Mouse (Mus musculus) bone marrow macrophage, adult 2 months (primary cell): ENCODE measurements around the gene Fgfr2. TPM values are rescaled to one million over a fixed set of nuclear protein-coding genes. Genes with fewer than 3 reads are reported as not detected.

ENCODE experiments used
- H3K27ac ChIP-seq: 2 replicates; pipeline ENCODE4 v1.5.1; 2012; ENCODE audit warnings: low read depth, low read length; ENCODE audit not compliant: insufficient read depth
- H3K4me1 ChIP-seq: 2 replicates; pipeline ENCODE4 v1.6.1; 2012; ENCODE audit warnings: low read length; ENCODE audit not compliant: control insufficient read depth, insufficient read depth
- H3K4me3 ChIP-seq: 2 replicates; pipeline ENCODE4 v1.5.1; 2012; ENCODE audit warnings: mild to moderate bottlenecking, low read length, moderate library complexity; ENCODE audit not compliant: insufficient read depth
- CTCF ChIP-seq: IDR thresholded peaks from 2 replicates; pipeline ENCODE4 v1.5.1; 2012; ENCODE audit warnings: low read depth, mild to moderate bottlenecking, low read length, moderate library complexity
- POLR2A ChIP-seq: IDR thresholded peaks from 2 replicates; pipeline ENCODE4 v1.6.1; 2012; ENCODE audit warnings: mild to moderate bottlenecking, low read depth, low read length, borderline replicate concordance
- polyA plus RNA-seq: library from polyadenylated mRNA; stranded (reverse); fragments of >200 nt; gene quantifications from 2 replicates; pipeline ENCODE4 v1.2.4, GENCODE M21; 2012; ENCODE audit not compliant: missing spikeins, insufficient read depth, insufficient read length

The Fgfr2 gene
- polyA plus RNA-seq, 1 experiment, result 0.27 TPM

DNA sequence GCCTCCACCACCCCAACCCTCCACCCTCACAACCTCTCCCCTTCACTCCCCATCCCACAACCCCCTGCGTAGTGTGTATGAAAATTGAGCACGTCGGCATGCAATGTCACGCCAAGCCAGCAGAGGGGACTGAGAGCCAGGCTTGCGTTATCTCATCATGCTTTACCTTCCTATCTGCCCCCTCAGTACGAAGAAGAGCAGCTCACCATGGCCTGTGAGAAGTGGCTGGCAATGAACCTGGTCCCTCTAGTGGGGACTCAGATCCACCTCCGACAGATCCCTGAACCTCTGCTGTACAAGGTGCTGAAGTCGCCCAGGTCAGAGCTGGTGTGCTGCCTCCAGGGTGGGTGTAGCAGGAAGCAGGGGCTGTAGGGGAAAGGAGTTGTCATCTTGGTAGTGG is 2326.4 kb downstream of the Fgfr2 start:
- Histone ChIP-seq H3K4me1 (peaks cover 6% of the 10 kb centered on the region), H3K4me3 (no peak overlapping the region), H3K27ac (no peak overlapping the region)
- TF ChIP-seq POLR2A, result no peak
- TF ChIP-seq CTCF, result no peak

DNA sequence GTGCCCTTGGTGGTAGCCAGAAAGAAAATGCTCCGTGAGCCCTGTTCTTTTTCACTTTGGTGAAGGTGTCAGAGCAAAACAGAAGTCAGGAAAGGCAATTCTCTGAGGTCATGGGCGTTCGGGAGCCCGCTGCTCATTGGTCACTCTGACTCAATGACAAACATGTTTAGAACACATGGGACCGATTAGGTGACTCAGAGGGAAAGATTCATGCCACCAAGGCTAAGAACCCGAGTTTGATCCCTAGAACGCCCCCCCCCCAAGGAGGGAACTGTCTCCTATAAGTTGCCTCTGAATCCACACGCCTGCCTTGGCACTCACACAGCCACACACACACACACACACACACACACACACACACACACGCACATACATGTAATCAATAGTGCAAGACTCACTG is 2329.5 kb downstream of the Fgfr2 start:
- Histone ChIP-seq H3K4me3 (no peak overlapping the region), H3K27ac (no peak overlapping the region), H3K4me1 (peaks cover 3% of the 10 kb centered on the region; the same call in 1 of the 2 replicates)
- no peak for TF ChIP-seq POLR2A
- no peak for TF ChIP-seq CTCF

DNA sequence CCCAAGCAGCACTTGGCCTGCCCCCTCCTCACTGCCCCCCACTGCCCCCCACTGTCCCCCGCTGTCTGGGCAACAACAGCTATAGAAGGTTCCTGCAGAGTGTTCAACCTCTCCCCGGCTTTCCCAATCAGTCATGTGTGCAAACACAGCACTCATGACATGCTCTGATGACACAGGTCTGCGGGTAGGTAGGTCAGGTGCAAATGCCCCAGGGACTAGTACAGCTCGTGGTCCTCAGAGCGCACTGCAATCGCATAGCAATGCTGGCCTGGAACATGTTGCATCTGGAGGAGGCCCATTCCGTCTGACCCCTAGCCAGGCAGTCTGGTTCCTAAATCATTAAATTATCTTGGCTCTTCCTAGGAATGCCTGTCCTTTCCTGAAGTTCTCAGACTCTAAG is 2333.7 kb downstream of the Fgfr2 start:
- Histone ChIP-seq H3K27ac (no peak overlapping the region), H3K4me3 (no peak overlapping the region), H3K4me1 (peaks cover 3% of the 10 kb centered on the region; the same call in 1 of the 2 replicates)
- TF ChIP-seq POLR2A (no peak), CTCF (no peak)

DNA sequence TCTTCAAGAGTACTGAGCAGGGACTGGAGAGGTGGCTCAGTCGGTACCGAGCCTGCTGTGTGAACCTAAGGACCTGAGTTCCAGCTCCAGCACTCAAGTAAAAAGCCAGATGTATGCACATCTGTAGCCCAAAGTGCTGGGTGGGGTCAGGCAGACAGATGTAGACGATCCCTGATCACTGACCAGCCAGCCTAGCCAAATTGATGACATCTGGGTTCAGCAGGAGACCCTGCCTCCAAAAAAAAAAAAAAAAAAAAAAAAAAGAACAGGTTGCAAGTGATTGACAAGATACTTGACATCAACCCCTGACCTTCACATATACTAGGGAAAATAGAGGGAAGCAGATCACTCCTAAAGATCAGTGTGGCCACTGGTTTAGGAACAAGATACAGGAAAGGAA is 2334.2 kb downstream of the Fgfr2 start:
- H3K4me1 ChIP-seq, result peaks cover 3% of the 10 kb centered on the region; the same call in 1 of the 2 replicates
- TF ChIP-seq CTCF, result no peak
- TF ChIP-seq POLR2A, result no peak
- no peak overlapping the region for H3K4me3 ChIP-seq
- no peak overlapping the region for H3K27ac ChIP-seq

DNA sequence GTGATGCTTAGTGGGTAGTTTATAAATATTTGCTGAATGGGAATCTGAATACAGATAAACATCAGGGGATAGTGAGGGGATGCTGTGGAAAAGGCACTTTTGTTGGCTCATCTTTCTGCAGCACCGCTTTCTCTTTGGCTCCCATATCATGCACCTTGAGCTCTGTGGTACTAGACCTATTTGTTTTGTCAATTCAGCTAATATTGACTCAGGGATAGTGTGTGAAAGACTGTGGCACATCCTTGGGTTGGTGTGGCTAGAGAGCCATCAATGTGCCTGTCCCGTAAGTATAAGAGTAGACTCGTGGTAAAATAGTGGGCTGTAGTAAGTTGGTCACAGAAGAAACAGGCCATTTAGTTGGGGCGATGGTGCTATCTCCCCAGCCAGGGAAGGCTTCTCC is 2335.6 kb downstream of the Fgfr2 start:
- peaks cover 2% of the 10 kb centered on the region; the same call in 1 of the 2 replicates for H3K4me1 ChIP-seq
- no peak for TF ChIP-seq POLR2A
- TF ChIP-seq CTCF, result no peak
- H3K27ac ChIP-seq, result no peak overlapping the region
- H3K4me3 ChIP-seq, result no peak overlapping the region

DNA sequence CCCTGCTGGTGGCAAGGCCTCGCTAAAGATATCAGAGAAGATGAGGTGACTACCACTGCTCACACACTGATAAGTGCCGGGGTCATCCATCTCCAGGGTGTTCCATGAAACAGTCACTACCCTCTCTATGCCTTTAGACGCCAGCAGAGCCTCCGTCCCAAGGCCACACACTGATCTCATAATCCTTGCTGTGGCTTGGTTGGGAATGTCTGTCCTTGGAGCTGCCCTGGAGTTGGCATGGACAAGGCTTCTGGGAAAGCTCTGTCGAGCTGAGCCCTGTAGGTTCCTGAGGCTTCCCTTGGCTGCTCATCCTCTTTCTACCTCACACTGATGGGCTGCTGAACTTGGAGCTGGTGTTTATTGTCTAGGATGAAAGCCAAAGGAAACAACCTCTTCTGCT is 2336.4 kb downstream of the Fgfr2 start:
- TF ChIP-seq POLR2A (no peak), CTCF (no peak)
- Histone ChIP-seq H3K4me3 (no peak overlapping the region), H3K4me1 (no peaks in the 10 kb centered on the region), H3K27ac (no peak overlapping the region)

DNA sequence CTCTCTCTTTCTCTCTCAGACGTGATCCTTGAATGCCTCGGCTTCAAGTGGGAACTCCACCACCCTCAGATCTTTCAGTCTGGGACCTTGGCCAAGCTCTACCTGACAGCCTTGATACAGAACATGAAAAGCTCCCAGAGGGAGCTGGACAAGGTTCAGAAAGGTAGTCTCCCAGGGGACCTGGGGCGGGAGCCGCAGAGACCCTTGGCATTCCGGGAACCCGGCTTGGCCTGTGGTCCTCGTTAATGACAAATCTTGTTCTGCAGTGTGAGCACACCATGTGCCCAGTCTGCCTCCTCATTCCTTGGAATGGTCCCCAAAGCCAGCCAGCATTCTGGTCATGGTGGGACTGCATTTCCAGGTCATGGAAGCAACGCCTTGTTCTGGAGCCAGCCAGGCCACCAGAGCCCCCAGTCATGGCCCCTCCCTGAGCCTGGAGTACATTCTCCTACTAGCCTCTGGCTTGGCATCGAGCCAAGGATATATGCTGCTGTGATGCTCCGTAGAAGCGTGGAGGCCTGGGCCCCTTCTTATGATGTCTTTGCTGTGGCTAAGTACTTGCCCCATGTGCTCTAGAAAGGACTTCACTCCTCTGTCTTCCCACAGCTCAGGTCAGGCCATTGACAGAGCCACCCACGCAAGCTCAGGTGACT is 2337.1 kb downstream of the Fgfr2 start:
- TF ChIP-seq POLR2A (no peak), CTCF (no peak)
- H3K4me1 ChIP-seq, result no peaks in the 10 kb centered on the region
- H3K4me3 ChIP-seq, result no peak overlapping the region
- no peak overlapping the region for H3K27ac ChIP-seq

DNA sequence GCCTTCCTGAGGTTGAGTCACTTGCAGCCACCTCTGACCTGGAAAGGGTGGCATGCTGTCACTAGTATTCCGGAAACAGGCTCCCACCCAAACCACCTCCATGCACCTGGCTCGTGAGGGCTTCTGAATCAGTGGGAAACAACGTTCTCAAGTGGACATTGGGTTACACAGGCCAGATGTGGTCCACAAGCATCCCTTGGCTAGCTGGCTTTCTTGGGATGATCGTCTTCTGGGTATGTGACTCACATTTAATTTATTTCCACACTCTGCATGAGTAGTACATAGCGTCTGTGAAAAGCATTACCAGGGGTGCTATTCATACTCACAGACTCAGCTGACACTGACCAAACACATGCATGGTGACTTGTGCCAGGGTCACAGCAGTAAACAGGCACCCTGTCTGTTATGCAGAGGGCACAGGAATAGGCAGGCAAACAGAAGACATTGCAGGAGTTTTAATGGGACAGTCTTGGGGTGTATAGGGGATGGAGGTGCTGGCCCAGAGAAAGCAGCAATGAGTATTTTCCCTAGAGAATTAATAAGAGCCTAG is 2340.6 kb downstream of the Fgfr2 start:
- H3K4me3 ChIP-seq, result no peak overlapping the region
- no peak overlapping the region for H3K27ac ChIP-seq
- TF ChIP-seq POLR2A, result no peak
- no peak for TF ChIP-seq CTCF
- no peaks in the 10 kb centered on the region for H3K4me1 ChIP-seq

DNA sequence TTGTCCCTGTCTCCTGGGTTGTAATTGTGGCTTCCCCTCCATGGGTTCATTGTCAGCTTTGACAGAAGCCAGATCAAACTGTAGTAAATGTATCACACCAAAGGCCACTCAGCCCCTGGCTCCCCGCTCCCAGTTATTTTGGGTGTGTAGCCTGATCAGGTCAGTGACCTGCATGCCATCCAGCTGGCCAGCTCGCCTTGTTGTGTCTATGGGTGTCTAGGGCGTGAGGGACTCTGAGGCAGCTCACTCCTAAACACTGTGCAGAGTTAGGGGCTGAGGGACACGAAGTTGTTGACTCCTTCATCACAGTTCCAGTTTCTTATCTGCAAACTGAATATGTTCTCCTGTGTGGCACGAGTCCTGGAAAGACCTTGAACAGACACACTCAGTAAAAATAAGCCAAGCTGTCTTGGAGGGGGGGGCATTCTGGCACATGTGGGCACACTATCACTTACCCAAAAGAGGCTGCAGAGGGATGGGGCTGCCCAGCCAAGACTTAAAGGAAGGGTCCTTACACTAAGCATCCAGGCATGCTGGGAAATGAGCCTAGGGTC is 2342.2 kb downstream of the Fgfr2 start:
- no peaks in the 10 kb centered on the region for H3K4me1 ChIP-seq
- no peak overlapping the region for H3K27ac ChIP-seq
- TF ChIP-seq POLR2A, result no peak
- TF ChIP-seq CTCF, result no peak
- no peak overlapping the region for H3K4me3 ChIP-seq

DNA sequence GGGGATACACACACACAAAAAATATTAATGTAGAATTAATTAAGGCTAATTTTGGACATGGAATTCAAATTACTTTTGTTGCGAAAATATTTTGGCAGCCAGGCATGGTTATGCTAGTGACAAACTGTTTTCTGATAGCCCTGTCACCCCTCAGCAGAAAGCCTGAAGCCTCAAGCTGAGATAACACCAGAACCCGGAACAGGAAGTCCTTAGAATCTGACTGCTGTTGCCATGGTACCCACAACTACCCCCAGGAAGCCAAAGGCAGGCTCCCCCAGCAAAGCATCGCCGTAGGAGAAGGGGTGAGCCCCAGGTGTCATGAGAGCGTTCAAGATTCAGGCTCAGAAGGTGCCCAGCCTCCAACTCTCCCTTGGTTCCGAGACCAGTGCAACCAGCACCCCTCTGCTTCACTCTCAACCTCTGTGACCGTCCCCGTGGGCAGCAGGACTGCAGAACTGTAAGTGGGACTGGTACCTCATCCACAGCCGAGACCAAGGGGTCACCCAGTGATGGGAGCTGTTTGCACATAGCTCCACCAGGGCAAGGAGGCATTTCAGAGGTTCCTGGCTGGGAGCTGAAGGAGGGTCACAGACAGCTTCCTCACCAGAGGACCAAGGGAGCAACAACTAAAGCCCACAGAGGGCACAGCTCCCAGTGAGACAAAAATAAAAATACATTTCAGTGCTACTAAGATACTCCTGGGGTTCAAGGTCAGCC is 2349.1 kb downstream of the Fgfr2 start, which contains the start of gene Btbd16:
Btbd16 (plus strand) TSS at position 156 of the 717 bp plus-strand sequence.
- Histone ChIP-seq H3K4me1 (peaks cover 4% of the 10 kb centered on the region), H3K4me3 (no peak within 1 kb of the TSS), H3K27ac (no peak within 1 kb of the TSS)
- TF ChIP-seq CTCF, result no peak
- TF ChIP-seq POLR2A, result no peak
